In the genomic region with DNA sequence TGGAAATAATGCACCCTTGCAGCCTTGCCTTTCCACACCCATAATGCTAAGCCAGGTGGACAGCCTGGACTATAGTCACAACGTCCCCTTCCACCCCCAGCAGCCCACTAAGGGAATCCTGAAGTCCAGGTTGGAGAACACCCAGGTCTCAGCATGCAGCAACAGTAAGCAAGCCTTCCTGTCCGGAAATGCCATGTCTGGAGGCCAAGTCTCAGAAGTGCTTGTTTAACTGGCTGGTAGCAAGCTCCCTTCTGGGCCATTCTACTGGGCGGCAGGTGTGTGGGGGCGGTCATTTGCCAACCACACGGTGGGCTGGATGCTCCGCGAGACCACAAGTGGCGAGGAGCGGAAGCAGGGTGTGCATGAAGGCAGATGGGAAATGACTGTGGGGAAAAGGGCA, we compare ENCODE assay signal across 31 mouse cellular contexts.
DNase-seq lines count a peak whose midpoint lies in the region; ATAC-seq and TF ChIP-seq lines count a peak whose summit lies in the region.
"Had no signal": no experiment of that assay in that cellular context is flagged by ENCODE, and none has a peak within 500 bp of the region (broad histone marks: within the 10 kb centered on the region; RNA-seq: fewer than 3 reads in every experiment).

No protein-coding gene starts in this region.

- H3K27me3 ChIP-seq in hindbrain, postnatal 0 days (ENCODE audit: insufficient read depth, low read length), result no peaks in the 10 kb centered on the region
- H3K27me3 ChIP-seq: CH12.LX; embryonic facial prominence, embryonic 15.5 days; forebrain, embryonic 12.5 days; hindbrain, embryonic 15.5 days; liver, embryonic 12.5 days; midbrain, embryonic 13.5 days; neural tube, embryonic 15.5 days; stomach, embryonic 15.5 days had no signal

- no peaks in the 10 kb centered on the region for H3K36me3 ChIP-seq in hindbrain, postnatal 0 days (ENCODE audit: insufficient read depth, low read length)
- H3K36me3 ChIP-seq: embryonic facial prominence, embryonic 10.5 days; embryonic facial prominence, embryonic 15.5 days; forebrain, embryonic 12.5 days; hindbrain, embryonic 10.5 days; hindbrain, embryonic 15.5 days; liver, embryonic 12.5 days; midbrain, embryonic 13.5 days; neural tube, embryonic 15.5 days; stomach, embryonic 15.5 days had no signal

- H3K4me2 ChIP-seq in hindbrain, postnatal 0 days (ENCODE audit: low read depth, low read length), result no peak overlapping the region
- H3K4me2 ChIP-seq: embryonic facial prominence, embryonic 15.5 days; forebrain, embryonic 12.5 days; heart, embryonic 11.5 days; hindbrain, embryonic 15.5 days; liver, embryonic 12.5 days; midbrain, embryonic 13.5 days; neural tube, embryonic 15.5 days; stomach, embryonic 15.5 days had no signal

- H3K4me1 ChIP-seq in hindbrain, postnatal 0 days (ENCODE audit: insufficient read depth, low read length), result no peaks in the 10 kb centered on the region
- H3K4me1 ChIP-seq: embryonic facial prominence, embryonic 10.5 days; embryonic facial prominence, embryonic 15.5 days; forebrain, embryonic 12.5 days; hindbrain, embryonic 10.5 days; hindbrain, embryonic 15.5 days; liver, embryonic 12.5 days; midbrain, embryonic 13.5 days; neural tube, embryonic 15.5 days; stomach, embryonic 15.5 days had no signal

- DNase-seq in cerebellum, postnatal 4 days (ENCODE audit: low spot score in 2 of 2), result no peak
- DNase-seq in brain, adult 2 months (ENCODE audit: low read depth, low spot score), result peak; percentile 98
- peak; percentile 90 for DNase-seq in cerebellum, adult 8-10 months
- peak; percentile 94 to 95 for DNase-seq in cerebellum, postnatal 25 days
- no peak for DNase-seq in adrenal gland, adult 8-10 months
- no peak for DNase-seq in hindbrain, postnatal 0 days (ENCODE audit: low spot score)
- DNase-seq: adrenal gland, postnatal 10 days; gastrocnemius, postnatal 14 days; kidney, adult 18-20 months; kidney, postnatal 36 days; liver, postnatal 0 days; right cerebral cortex, postnatal 25 days; thymus, postnatal 14 days had no signal

- no peak overlapping the region for H3K4me3 ChIP-seq in hindbrain, postnatal 0 days (ENCODE audit: low read length)
- H3K4me3 ChIP-seq: embryonic facial prominence, embryonic 10.5 days; embryonic facial prominence, embryonic 15.5 days; forebrain, embryonic 12.5 days; hindbrain, embryonic 10.5 days; hindbrain, embryonic 15.5 days; layer of hippocampus, adult 2 months; left cerebral cortex, adult 2 months; liver, embryonic 12.5 days; midbrain, embryonic 13.5 days; neural tube, embryonic 15.5 days; stomach, embryonic 15.5 days had no signal

- H3K9ac ChIP-seq in hindbrain, postnatal 0 days (replicated peaks; ENCODE audit: low read length), result no peak overlapping the region
- H3K9ac ChIP-seq: embryonic facial prominence, embryonic 15.5 days; forebrain, embryonic 12.5 days; hindbrain, embryonic 15.5 days; liver, embryonic 12.5 days; liver, postnatal 0 days; midbrain, embryonic 13.5 days; neural tube, embryonic 15.5 days; stomach, embryonic 15.5 days had no signal

- peak; percentile 79 for ATAC-seq in cerebellum, adult (ENCODE audit: insufficient number of reproducible peaks, low FRiP score, low TSS enrichment)
- ATAC-seq in monocyte, adult 5-6 weeks (replicated peaks; ENCODE audit: insufficient number of reproducible peaks, low FRiP score, low TSS enrichment, poor library complexity, severe bottlenecking), result no peak
- no peak for ATAC-seq in hindbrain, postnatal 0 days
- ATAC-seq: activated CD4-positive, CD25-positive, alpha-beta regulatory T cell, adult 4 months; liver, embryonic 12.5 days; liver, postnatal 0 days; lung, postnatal 0 days; midbrain, embryonic 13.5 days had no signal

- no peaks in the 10 kb centered on the region for H3K9me3 ChIP-seq in hindbrain, postnatal 0 days (ENCODE audit: low read length)
- H3K9me3 ChIP-seq: embryonic facial prominence, embryonic 10.5 days; embryonic facial prominence, embryonic 15.5 days; forebrain, embryonic 12.5 days; hindbrain, embryonic 10.5 days; hindbrain, embryonic 15.5 days; liver, embryonic 12.5 days; midbrain, embryonic 13.5 days; neural tube, embryonic 15.5 days; stomach, embryonic 15.5 days had no signal

- TF ChIP-seq CTCF in hindbrain, postnatal 0 days (IDR thresholded peaks at IDR 0.05; ENCODE audit: low read depth), result no peak

- 87% methylated on average over 9 of the region's 9 CpGs for WGBS in hindbrain, postnatal 0 days

- no peak overlapping the region for H3K27ac ChIP-seq in hindbrain, postnatal 0 days
- H3K27ac ChIP-seq: embryonic facial prominence, embryonic 10.5 days; embryonic facial prominence, embryonic 15.5 days; forebrain, embryonic 12.5 days; hindbrain, embryonic 10.5 days; hindbrain, embryonic 15.5 days; layer of hippocampus, adult 2 months; left cerebral cortex, adult 2 months; liver, embryonic 12.5 days; macrophage; midbrain, embryonic 13.5 days; neural tube, embryonic 15.5 days; stomach, embryonic 15.5 days had no signal

Comparison
In these comparisons a context has a peak if more than half of its experiments do, and no peak if none do; other contexts are left out.
1. DNase-seq: peak in brain, adult 2 months (single experiment), cerebellum, adult 8-10 months (single experiment) and cerebellum, postnatal 25 days (2 of 2); none in cerebellum, postnatal 4 days (0 of 2), adrenal gland, adult 8-10 months (single experiment) and hindbrain, postnatal 0 days (single experiment).